Mouse (Mus musculus): ENCODE results near the gene Traf3ip2. TPM values are rescaled to one million over a fixed set of nuclear protein-coding genes. Genes with fewer than 3 reads are reported as not detected.

The Traf3ip2 gene
- polyA plus RNA-seq, 1 experiment from 2014 or later = 30.6 TPM

GRCm38 (mm10) chr10:39633379-39633778 lies 20.6 kb downstream of the Traf3ip2 start:
- Histone ChIP-seq H3K9ac (replicated peaks; ENCODE audit: low read depth) (no peak overlapping the region), H3K36me3 (ENCODE audit: insufficient read depth, low read length) (peaks cover 9% of the 10 kb centered on the region; the same call in 1 of the 2 replicates), H3K4me1 (ENCODE audit: insufficient read depth, low read depth, low read length) (peaks cover 5% of the 10 kb centered on the region; the same call in 1 of the 2 replicates), H3K4me2 (replicated peaks; ENCODE audit: low read depth, low read length) (no peak overlapping the region), H3K27me3 (replicated peaks; ENCODE audit: insufficient read depth, low read length) (no peaks in the 10 kb centered on the region), H3K27ac (ENCODE audit: low read length) (no peak overlapping the region), H3K4me3 (ENCODE audit: low read depth, low read length) (no peak overlapping the region), H3K9me3 (ENCODE audit: low read length) (no peaks in the 10 kb centered on the region)
- no peak for TF ChIP-seq EP300 (IDR thresholded peaks at IDR 0.05)
- TF ChIP-seq CTCF (IDR thresholded peaks at IDR 0.05) = no peak
- no peak for DNase-seq (ENCODE audit: low spot score)
- ATAC-seq = no peak
- 80% methylated on average over 6 of the region's 6 CpGs for WGBS

- peaks cover 10% of the 10 kb centered on the region; the same call in 1 of the 2 replicates for H3K36me3 ChIP-seq (ENCODE audit: insufficient read depth, low read length)
- H3K27me3 ChIP-seq (replicated peaks; ENCODE audit: insufficient read depth, low read length) = no peaks in the 10 kb centered on the region
- no peak overlapping the region for H3K4me2 ChIP-seq (replicated peaks; ENCODE audit: low read depth, low read length)
- no peaks in the 10 kb centered on the region for H3K9me3 ChIP-seq (ENCODE audit: low read length)
- no peak for DNase-seq (ENCODE audit: low spot score)
- no peak for ATAC-seq
- H3K4me3 ChIP-seq (ENCODE audit: low read depth, low read length) = no peak overlapping the region
- WGBS = 82% methylated on average over 13 of the region's 13 CpGs
- no peak overlapping the region for H3K27ac ChIP-seq (ENCODE audit: low read length)
- TF ChIP-seq EP300 (IDR thresholded peaks at IDR 0.05) (no peak), CTCF (IDR thresholded peaks at IDR 0.05) (no peak)
- H3K4me1 ChIP-seq (ENCODE audit: insufficient read depth, low read depth, low read length) = no peaks in the 10 kb centered on the region; the same call in 1 of the 2 replicates
- H3K9ac ChIP-seq (replicated peaks; ENCODE audit: low read depth) = no peak overlapping the region
These were observed 21.8 kb downstream of the Traf3ip2 start for GRCm38 (mm10) chr10:39634423-39635101.

DNA sequence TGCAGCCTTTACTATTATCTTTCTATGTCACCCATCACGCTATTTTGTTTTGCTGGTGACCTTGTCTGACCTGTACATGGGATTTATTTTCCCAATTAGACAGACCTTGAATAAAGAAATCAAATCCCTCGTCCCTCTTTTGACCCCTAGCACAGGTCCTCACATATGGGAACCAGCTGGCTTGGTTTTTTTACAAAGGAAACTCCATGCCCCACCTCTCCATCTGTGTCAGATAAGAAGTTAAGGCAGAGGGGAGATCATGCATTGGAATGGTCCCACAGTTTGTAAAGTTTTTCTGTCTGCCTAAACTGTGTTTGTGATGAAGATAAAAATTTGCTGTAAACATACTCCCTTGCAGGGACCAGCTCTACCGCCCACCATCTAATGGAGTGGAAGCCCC lies 26.1 kb downstream of the Traf3ip2 start:
- H3K27ac ChIP-seq (ENCODE audit: low read length) = peak overlapping the region; percentile 78
- H3K9me3 ChIP-seq (ENCODE audit: low read length) = no peaks in the 10 kb centered on the region
- no peak overlapping the region for H3K4me3 ChIP-seq (ENCODE audit: low read depth, low read length)
- H3K4me2 ChIP-seq (replicated peaks; ENCODE audit: low read depth, low read length) = no peak overlapping the region
- 43% methylated on average over 3 of the region's 3 CpGs for WGBS
- DNase-seq (ENCODE audit: low spot score) (no peak), ATAC-seq (no peak)
- no peak overlapping the region for H3K9ac ChIP-seq (replicated peaks; ENCODE audit: low read depth)
- H3K4me1 ChIP-seq (ENCODE audit: insufficient read depth, low read depth, low read length) = peaks cover 10% of the 10 kb centered on the region
- TF ChIP-seq CTCF (IDR thresholded peaks at IDR 0.05) (no peak), EP300 (IDR thresholded peaks at IDR 0.05) (no peak)
- H3K36me3 ChIP-seq (ENCODE audit: insufficient read depth, low read length) = peaks cover 13% of the 10 kb centered on the region; the same call in 1 of the 2 replicates
- H3K27me3 ChIP-seq (replicated peaks; ENCODE audit: insufficient read depth, low read length) = no peaks in the 10 kb centered on the region

DNA sequence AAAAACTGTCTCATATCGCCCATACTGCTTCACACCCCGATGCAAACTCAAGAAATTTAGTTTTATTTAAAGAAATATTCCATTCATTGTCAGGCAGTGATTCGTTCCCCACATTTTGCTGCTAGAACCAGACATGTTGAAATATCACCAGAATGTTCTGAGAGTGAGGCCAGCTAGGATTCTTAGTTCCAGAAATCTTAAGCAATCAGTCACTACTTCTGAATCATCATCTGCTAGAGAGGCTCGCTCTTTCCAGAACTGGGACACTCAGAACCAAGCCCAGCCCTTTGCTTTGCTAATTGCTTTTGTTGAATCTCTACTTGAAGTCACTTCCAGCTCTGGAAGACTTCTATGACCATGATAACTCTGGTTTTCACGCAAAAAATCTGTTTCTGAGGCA lies 27.0 kb downstream of the Traf3ip2 start:
- 57% methylated on average over 5 of the region's 5 CpGs for WGBS
- no peak for TF ChIP-seq CTCF (IDR thresholded peaks at IDR 0.05)
- TF ChIP-seq EP300 (IDR thresholded peaks at IDR 0.05) = peak; percentile 85
- ATAC-seq (peak; percentile 84), DNase-seq (ENCODE audit: low spot score) (peak; percentile 95)
- Histone ChIP-seq H3K9me3 (ENCODE audit: low read length) (no peaks in the 10 kb centered on the region), H3K27ac (ENCODE audit: low read length) (peak overlapping the region; percentile 75; the same call in 1 of the 2 replicates), H3K4me3 (ENCODE audit: low read depth, low read length) (no peak overlapping the region), H3K9ac (replicated peaks; ENCODE audit: low read depth) (no peak overlapping the region), H3K36me3 (ENCODE audit: insufficient read depth, low read length) (peaks cover 13% of the 10 kb centered on the region; the same call in 1 of the 2 replicates), H3K4me1 (ENCODE audit: insufficient read depth, low read depth, low read length) (peaks cover 10% of the 10 kb centered on the region), H3K27me3 (replicated peaks; ENCODE audit: insufficient read depth, low read length) (no peaks in the 10 kb centered on the region), H3K4me2 (replicated peaks; ENCODE audit: low read depth, low read length) (no peak overlapping the region)

DNA sequence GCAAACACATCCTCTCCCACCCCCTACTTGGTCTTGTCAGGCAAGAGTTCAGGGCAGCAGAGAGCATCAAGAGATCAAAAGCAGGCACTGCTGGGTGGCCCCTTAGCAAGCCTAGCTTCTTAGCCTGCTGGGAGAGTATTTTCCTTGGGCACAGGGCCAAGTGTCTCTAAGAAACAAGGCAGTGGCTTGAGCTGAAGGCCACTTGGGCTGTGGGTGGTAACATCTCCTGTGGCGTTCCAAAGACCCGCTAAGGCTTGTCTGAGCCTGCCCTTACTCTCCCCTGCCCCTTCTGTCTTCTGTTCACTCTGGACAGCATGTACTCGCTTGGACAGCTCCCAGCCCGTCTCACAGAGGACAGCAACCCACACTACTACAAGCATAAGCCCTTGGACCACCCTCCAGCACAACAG lies 28.1 kb downstream of the Traf3ip2 start:
- 19% methylated on average over 4 of the region's 4 CpGs for WGBS
- DNase-seq (ENCODE audit: low spot score) (peak; percentile 65), ATAC-seq (peak; percentile 73)
- Histone ChIP-seq H3K9me3 (ENCODE audit: low read length) (no peaks in the 10 kb centered on the region), H3K27me3 (replicated peaks; ENCODE audit: insufficient read depth, low read length) (no peaks in the 10 kb centered on the region), H3K36me3 (ENCODE audit: insufficient read depth, low read length) (peaks cover 13% of the 10 kb centered on the region; the same call in 1 of the 2 replicates), H3K4me1 (ENCODE audit: insufficient read depth, low read depth, low read length) (peaks cover 10% of the 10 kb centered on the region), H3K4me3 (ENCODE audit: low read depth, low read length) (no peak overlapping the region), H3K27ac (ENCODE audit: low read length) (peak overlapping the region; percentile 75), H3K9ac (replicated peaks; ENCODE audit: low read depth) (no peak overlapping the region), H3K4me2 (replicated peaks; ENCODE audit: low read depth, low read length) (no peak overlapping the region)
- TF ChIP-seq EP300 (IDR thresholded peaks at IDR 0.05) = no peak
- TF ChIP-seq CTCF (IDR thresholded peaks at IDR 0.05) = no peak

GRCm38 (mm10) chr10:39645789-39646628 lies 33.3 kb downstream of the Traf3ip2 start:
- TF ChIP-seq EP300 (IDR thresholded peaks at IDR 0.05) (0 out of 2 replicates have a peak, but pooled peaks have one; percentile 1), CTCF (IDR thresholded peaks at IDR 0.05) (no peak)
- WGBS = 12% methylated on average over 6 of the region's 6 CpGs
- H3K9ac ChIP-seq (replicated peaks; ENCODE audit: low read depth) = no peak overlapping the region
- DNase-seq (ENCODE audit: low spot score) (no peak), ATAC-seq (peak; percentile 16; the same call in 1 of the 2 replicates)
- 0 out of 2 replicates have a peak overlapping the region, but pooled peaks have one; percentile 9 for H3K4me2 ChIP-seq (replicated peaks; ENCODE audit: low read depth, low read length)
- no peaks in the 10 kb centered on the region for H3K27me3 ChIP-seq (replicated peaks; ENCODE audit: insufficient read depth, low read length)
- H3K9me3 ChIP-seq (ENCODE audit: low read length) = no peaks in the 10 kb centered on the region
- H3K27ac ChIP-seq (ENCODE audit: low read length) = peak overlapping the region; percentile 52; the same call in 1 of the 2 replicates
- peaks cover 13% of the 10 kb centered on the region; the same call in 1 of the 2 replicates for H3K4me1 ChIP-seq (ENCODE audit: insufficient read depth, low read depth, low read length)
- H3K4me3 ChIP-seq (ENCODE audit: low read depth, low read length) = no peak overlapping the region
- H3K36me3 ChIP-seq (ENCODE audit: insufficient read depth, low read length) = 0 out of 2 replicates have a peak, but pooled peaks cover 8% of the 10 kb centered on the region
